Mouse (Mus musculus) embryonic fibroblast, embryonic 13.5 days (primary cell): ENCODE measurements at regions not wholly inside any gene's neighbourhood (a gene's known extent, or its start where the extent isn't known, plus 50 kb on each side); places are given as distances from the start of the nearest gene placed in this dataset.

Experiments
- CTCF ChIP-seq: IDR thresholded peaks from 2 replicates; pipeline ENCODE4 v1.5.1; 2011; ENCODE audit warnings: mild to moderate bottlenecking, control low read depth, low read length, moderate library complexity, borderline replicate concordance; ENCODE audit not compliant: insufficient read depth
- POLR2A ChIP-seq: IDR thresholded peaks from 2 replicates; pipeline ENCODE4 v1.6.1; 2011; ENCODE audit warnings: low read depth, mild to moderate bottlenecking, control low read depth, low read length, moderate library complexity

DNA sequence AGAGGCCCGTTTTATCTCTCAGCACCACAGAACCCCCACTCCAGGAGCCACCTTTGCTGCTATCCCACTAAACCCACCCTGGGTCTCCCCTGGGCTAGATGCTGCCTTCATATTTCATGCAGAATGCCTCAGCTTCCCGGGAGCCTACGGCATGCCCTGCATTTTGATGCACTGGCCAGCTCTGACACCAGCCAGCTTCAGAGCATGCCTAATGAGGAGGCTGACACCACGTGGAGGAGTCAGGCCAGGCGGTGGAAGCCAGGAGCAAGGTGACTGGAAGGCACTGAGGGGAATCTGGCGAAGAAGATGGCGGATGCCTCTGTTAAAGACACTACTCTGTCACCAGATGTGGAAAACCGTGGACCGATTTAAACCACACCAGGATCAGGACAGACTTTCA lies 567.2 kb downstream of the Ccdc171 start:
- TF ChIP-seq POLR2A (no peak), CTCF (no peak)
